Mouse (Mus musculus): ENCODE data around the gene Ppp1r7. TPM values are rescaled to one million over a fixed set of nuclear protein-coding genes. Genes with fewer than 3 reads are reported as not detected.
A peak's percentile ranks its signal among the peaks of the same experiment; 100 is the strongest.
"Not testable (repeated sequence)": the region's sequence is repeated elsewhere in the genome, so short reads cannot be mapped to it uniquely, and the experiment has no call there.

Ppp1r7 gene
- total RNA-seq (2014; fragmentation: Nextera tagmentation) (30.1 and 33.7 TPM in 2 replicates), total RNA-seq (2017) (34.3 and 50.2 TPM in 2 replicates)

GRCm38 (mm10) chr1:93342648-93343503, at the start of gene Ppp1r7, which contains the start of gene Pask:
Ppp1r7 (plus strand) TSS chr1:93342854.
Pask (minus strand) TSS chr1:93343482.
- ATAC-seq (replicated peaks; ENCODE audit: low FRiP score, low TSS enrichment, poor library complexity, severe bottlenecking) = peak; percentile 93

DNA sequence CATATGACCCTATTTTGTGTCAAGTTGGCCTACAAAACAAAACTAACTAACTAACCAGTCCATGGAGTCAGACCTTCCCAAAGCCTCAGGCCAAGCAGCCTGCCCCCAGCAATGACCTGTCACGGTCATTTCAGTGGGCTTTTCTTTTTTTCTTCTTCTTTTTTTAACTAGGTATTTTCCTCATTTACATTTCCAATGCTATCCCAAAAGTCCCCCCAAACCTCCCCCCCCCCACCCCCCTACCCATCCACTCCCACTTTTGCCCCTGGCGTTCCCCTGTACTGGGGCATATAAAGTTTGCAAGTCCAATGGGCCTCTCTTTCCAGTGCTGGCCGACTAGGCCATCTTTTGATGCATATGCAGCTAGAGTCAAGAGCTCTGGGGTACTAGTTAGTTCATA, 48.2 kb upstream of the Ppp1r7 start:
- not testable (repeated sequence) for ATAC-seq (replicated peaks; ENCODE audit: low FRiP score, low TSS enrichment, poor library complexity, severe bottlenecking)

GRCm38 (mm10) chr1:93299791-93300190, 42.9 kb upstream of the Ppp1r7 start:
- ATAC-seq (replicated peaks; ENCODE audit: low FRiP score, low TSS enrichment, poor library complexity, severe bottlenecking) = no peak

GRCm38 (mm10) chr1:93300578-93300977, 42.1 kb upstream of the Ppp1r7 start:
- no peak for ATAC-seq (replicated peaks; ENCODE audit: low FRiP score, low TSS enrichment, poor library complexity, severe bottlenecking)

DNA sequence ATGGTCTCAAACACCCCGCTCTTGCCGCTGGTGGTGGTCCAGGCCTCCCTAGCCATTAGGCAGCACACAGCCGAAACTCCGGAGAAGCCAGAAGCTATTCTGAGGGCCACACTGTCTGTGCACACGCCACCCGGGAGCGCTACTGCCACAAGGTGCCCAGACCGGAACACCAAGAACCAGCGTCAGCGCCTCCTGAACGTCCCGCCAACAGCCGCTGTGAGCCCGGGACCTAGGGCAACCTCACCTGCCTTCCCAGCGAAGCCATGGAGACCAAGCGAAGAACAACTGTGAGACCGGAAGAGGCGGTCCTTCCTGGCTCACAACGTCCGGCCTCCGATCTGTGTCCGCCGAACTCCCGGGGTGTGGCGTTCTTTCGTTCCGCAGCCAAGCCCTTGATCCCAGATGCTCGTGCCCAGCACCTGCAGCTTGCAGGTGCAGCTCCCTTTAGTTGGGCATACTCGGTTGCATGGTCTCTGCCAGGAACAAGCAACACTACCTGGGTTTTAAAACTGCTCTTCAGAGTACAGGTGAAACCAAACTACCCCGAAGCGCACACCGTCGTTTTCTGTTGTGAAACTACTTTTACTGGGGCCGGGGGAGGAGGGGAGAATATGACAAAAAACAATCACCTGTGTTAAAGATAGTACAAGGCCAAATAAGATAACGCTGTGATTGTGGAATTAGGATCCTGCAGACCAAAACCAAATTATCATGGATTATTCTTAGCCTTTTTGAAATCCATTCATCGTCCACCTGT, 36.9 kb upstream of the Ppp1r7 start, which contains the start of gene Mterf4:
Mterf4 (minus strand) TSS at position 335 of the 757 bp plus-strand sequence.
- peak; percentile 99 for ATAC-seq (replicated peaks; ENCODE audit: low FRiP score, low TSS enrichment, poor library complexity, severe bottlenecking)

DNA sequence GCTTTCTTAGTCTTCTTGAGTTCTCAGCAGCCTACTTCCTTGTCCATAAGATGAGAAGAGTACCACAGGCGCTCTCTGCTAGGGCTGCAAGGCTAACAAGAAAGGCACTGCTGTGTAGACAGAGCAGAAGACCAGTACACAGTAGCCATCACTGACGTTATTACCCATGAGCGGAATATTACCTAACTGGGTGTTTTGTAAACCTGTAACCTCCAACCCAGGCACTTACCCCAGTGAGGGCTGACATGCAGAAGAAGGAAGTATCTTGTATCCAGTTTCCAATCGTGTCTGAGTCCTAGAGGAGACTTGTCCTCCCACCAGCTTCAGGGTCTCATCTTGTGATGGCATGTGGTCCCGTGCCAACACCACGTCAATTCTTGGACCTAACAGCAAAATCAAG, 18.7 kb upstream of the Ppp1r7 start:
- ATAC-seq (replicated peaks; ENCODE audit: low FRiP score, low TSS enrichment, poor library complexity, severe bottlenecking) = no peak

DNA sequence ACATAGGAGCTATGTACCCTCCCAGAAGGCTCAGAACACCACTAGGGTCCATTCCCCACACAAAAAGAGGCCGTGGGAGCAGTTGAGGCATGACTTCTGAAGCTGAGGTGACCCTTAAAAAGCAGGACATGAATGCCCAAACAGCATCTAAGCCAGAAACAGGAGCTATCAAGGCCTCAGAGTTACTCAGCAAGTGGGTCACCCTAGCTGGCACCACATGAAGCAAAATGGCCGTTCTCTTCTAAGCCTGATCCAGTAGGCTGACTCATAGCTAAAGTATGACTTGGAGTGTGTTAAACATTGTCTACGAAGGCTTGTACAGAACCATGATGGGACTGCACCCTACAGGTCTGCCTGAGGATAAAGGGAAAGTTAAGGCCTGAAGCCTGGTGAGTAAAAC, 16.2 kb upstream of the Ppp1r7 start:
- ATAC-seq (replicated peaks; ENCODE audit: low FRiP score, low TSS enrichment, poor library complexity, severe bottlenecking) = no peak

- ATAC-seq (replicated peaks; ENCODE audit: low FRiP score, low TSS enrichment, poor library complexity, severe bottlenecking) = no peak
Measured at GRCm38 (mm10) chr1:93334621-93335020, 8.0 kb upstream of the Ppp1r7 start.

DNA sequence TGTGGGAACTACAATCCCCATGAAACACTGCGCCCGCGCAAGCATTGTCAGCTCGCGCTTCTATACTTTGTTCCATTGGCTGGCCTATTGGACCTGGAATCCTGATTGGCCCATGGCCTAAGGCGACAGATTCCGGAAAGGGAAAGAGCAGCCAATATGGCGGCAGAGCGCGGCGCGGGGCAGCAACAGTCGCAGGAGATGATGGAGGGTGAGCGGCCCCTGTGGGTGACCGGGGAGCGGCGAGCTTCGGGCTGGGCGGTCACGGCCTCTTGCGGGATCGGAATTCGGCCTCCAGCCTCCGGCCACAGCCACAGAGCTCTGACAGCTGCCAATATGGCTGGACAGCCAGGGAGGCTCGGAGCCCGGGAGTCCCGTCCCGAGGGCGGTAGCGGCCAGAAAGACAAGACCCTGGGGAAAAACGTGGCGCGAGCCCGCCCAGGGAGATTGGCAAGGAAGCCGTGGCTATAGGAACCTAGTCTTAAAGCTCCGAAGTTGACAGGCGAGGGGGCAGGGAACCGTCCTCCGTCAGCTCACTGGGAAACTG, 922 bp downstream of the Ppp1r7 start:
- peak; percentile 93 for ATAC-seq (replicated peaks; ENCODE audit: low FRiP score, low TSS enrichment, poor library complexity, severe bottlenecking)

DNA sequence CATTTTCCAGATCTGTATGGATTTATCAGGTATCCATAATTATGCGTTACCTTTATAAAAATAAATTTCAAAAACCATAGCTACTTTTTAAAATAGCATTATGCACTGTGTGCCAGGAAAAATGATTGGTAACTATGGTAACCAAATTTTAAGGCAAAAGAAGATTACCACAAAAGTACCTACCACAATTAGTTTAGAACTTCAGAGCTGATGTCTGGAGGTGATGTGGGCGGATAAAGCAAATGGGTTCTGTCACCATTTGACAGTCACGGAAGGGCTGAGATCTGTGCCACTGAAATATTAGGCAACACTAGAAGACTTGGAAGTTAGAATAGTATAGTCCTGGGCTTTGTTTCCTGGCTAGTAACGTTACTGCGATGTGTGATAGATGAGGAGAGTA, 4.5 kb downstream of the Ppp1r7 start:
- ATAC-seq (replicated peaks; ENCODE audit: low FRiP score, low TSS enrichment, poor library complexity, severe bottlenecking) = no peak

GRCm38 (mm10) chr1:93349701-93350100, 7.0 kb downstream of the Ppp1r7 start:
- ATAC-seq (replicated peaks; ENCODE audit: low FRiP score, low TSS enrichment, poor library complexity, severe bottlenecking) = no peak

- ATAC-seq (replicated peaks; ENCODE audit: low FRiP score, low TSS enrichment, poor library complexity, severe bottlenecking) = no peak
Measured at GRCm38 (mm10) chr1:93352724-93353123, 10.1 kb downstream of the Ppp1r7 start.

GRCm38 (mm10) chr1:93362661-93363060, 20.0 kb downstream of the Ppp1r7 start:
- no peak for ATAC-seq (replicated peaks; ENCODE audit: low FRiP score, low TSS enrichment, poor library complexity, severe bottlenecking)

- ATAC-seq (replicated peaks; ENCODE audit: low FRiP score, low TSS enrichment, poor library complexity, severe bottlenecking) = no peak
Measured at GRCm38 (mm10) chr1:93365641-93366040, 23.0 kb downstream of the Ppp1r7 start.

DNA sequence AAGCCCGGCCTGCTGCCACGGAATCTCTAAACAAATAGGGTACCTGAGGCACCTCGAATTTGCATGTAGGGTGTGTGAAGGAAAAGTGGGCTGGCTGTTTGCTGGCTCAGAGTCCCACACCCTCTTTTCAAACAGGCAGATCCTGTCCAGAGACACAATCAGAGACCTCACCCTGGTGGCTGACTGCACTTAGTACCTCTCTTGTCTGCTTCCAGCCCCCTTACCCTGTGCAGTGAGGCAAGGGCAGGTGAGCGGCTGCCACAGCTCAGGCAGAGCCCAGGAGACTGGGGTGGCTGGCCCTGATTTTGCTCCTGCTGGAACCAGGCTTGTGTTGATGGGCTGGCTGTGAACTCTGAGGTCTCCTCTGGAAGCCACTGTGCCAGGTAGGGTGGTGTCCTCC, 31.0 kb downstream of the Ppp1r7 start, which contains the start of gene Ano7:
Ano7 (plus strand) TSS at position 266 of the 400 bp plus-strand sequence.
- no peak for ATAC-seq (replicated peaks; ENCODE audit: low FRiP score, low TSS enrichment, poor library complexity, severe bottlenecking)

DNA sequence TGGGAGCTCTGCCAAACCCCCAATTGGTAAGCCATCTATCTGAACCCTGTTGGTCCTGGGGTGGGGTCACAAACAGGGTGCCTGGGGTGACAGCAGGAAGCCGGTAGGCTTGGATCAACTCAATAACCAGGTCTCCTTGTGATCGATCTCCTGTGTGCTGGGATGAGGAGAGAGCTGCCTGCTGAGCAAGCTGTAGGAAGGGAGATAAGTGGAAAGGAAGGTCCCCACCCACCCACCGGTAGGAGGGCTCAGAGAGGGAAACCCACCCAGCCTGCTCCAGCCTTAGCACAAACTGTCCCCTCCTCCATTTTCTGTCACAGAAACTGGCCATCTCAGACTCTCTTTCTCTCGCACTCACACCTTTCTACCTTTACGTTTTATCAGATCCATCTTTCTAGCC, 34.7 kb downstream of the Ppp1r7 start:
- ATAC-seq (replicated peaks; ENCODE audit: low FRiP score, low TSS enrichment, poor library complexity, severe bottlenecking) = no peak

DNA sequence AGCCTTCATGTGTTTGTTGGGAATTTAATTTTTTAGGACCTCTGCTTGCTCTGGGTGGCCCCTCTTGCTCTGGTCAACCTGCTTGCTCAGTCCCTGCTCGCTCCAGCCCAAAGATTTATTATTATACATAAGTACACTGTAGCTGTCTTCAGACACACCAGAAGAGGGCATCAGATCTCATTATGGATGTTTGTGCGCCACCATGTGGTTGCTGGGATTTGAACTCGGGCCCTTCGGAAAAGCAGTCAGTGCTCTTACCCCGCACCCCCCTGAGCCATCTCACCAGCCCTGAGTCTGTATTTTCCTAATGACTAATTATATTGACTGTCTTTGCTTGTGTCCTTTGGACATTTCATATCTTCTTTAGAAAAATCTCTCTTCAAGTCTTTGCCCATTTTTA, 36.5 kb downstream of the Ppp1r7 start:
- ATAC-seq (replicated peaks; ENCODE audit: low FRiP score, low TSS enrichment, poor library complexity, severe bottlenecking) = no peak

DNA sequence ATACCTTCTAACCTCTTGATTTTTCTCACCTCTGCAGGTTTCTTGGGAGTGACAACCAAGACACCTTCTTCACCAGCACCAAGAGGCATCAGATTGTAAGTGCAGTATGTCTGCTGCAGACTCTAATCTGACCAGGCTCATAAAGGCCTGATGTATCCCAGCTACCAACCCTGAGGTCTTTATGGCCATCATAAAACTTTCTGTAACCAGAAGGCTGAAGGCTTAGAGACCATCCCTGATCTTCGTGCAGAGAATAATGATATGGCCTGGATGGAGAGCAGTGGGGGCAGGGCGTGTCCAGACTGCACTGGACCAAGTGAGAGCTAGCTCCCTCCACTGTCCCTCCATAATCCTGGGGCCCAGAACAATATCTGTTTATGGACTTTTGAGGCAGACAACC, 44.5 kb downstream of the Ppp1r7 start:
- ATAC-seq (replicated peaks; ENCODE audit: low FRiP score, low TSS enrichment, poor library complexity, severe bottlenecking) = no peak

GRCm38 (mm10) chr1:93388906-93389305, 46.3 kb downstream of the Ppp1r7 start:
- ATAC-seq (replicated peaks; ENCODE audit: low FRiP score, low TSS enrichment, poor library complexity, severe bottlenecking) = no peak
